Mouse (Mus musculus) lung, embryonic 15.5 days (tissue): ENCODE results near the gene Gm21970. TPM values are rescaled to one million over a fixed set of nuclear protein-coding genes. Genes with fewer than 3 reads are reported as not detected.

Source experiments
- ATAC-seq: fragments of 200-750 bp; cut with Nextera tagmentation; 2 replicates; pipeline ENCODE4 v1.8.0; 2017; ENCODE audit warnings: moderate number of reproducible peaks, borderline replicate concordance; ENCODE audit not compliant: low FRiP score, low TSS enrichment; ENCODE audit errors: extremely low read depth
- H3K27ac ChIP-seq: fragments of 300-500 bp; sonication (generic); 2 replicates; pipeline ENCODE4 v1.5.1; 2015; ENCODE audit warnings: moderate library complexity, mild to moderate bottlenecking, inconsistent platforms
- H3K27me3 ChIP-seq: fragments of 300-500 bp; sonication (generic); 2 replicates; pipeline ENCODE4 v1.6.1; 2015; ENCODE audit warnings: inconsistent platforms
- H3K36me3 ChIP-seq: fragments of 300-500 bp; sonication (generic); 2 replicates; pipeline ENCODE4 v1.6.1; 2015; ENCODE audit warnings: inconsistent platforms
- H3K4me1 ChIP-seq: fragments of 300-500 bp; sonication (generic); 2 replicates; pipeline ENCODE4 v1.6.1; 2015; ENCODE audit warnings: inconsistent platforms
- H3K4me2 ChIP-seq: fragments of 300-500 bp; sonication (generic); 2 replicates; pipeline ENCODE4 v1.6.1; 2015; ENCODE audit warnings: inconsistent platforms, mild to moderate bottlenecking, moderate library complexity
- H3K4me3 ChIP-seq: fragments of 300-500 bp; sonication (generic); 2 replicates; pipeline ENCODE4 v1.5.1; 2015; ENCODE audit warnings: mild to moderate bottlenecking, inconsistent platforms
- H3K9ac ChIP-seq: fragments of 300-500 bp; sonication (generic); 2 replicates; pipeline ENCODE4 v1.6.1; 2015; ENCODE audit warnings: inconsistent platforms
- H3K9me3 ChIP-seq: fragments of 300-500 bp; sonication (generic); 2 replicates; pipeline ENCODE4 v1.6.1; 2016; ENCODE audit warnings: inconsistent platforms
- WGBS: fragments of 180-500 bp; shearing (Covaris S2); methylation state at CpG from one replicate; pipeline ENCODE4 v1.1.7; 2015; 5-methylcytosine and 5-hydroxymethylcytosine counted together
- polyA plus RNA-seq: library from polyadenylated mRNA; unstranded; fragments of >200 nt; fragmentation: Nextera tagmentation; extraction: Ambion mirVana; gene quantifications from 2 replicates; pipeline ENCODE4 v1.2.1, GENCODE M21; 2015

Gm21970 gene
- polyA plus RNA-seq, 1 experiment from 2014 or later = not detected

DNA sequence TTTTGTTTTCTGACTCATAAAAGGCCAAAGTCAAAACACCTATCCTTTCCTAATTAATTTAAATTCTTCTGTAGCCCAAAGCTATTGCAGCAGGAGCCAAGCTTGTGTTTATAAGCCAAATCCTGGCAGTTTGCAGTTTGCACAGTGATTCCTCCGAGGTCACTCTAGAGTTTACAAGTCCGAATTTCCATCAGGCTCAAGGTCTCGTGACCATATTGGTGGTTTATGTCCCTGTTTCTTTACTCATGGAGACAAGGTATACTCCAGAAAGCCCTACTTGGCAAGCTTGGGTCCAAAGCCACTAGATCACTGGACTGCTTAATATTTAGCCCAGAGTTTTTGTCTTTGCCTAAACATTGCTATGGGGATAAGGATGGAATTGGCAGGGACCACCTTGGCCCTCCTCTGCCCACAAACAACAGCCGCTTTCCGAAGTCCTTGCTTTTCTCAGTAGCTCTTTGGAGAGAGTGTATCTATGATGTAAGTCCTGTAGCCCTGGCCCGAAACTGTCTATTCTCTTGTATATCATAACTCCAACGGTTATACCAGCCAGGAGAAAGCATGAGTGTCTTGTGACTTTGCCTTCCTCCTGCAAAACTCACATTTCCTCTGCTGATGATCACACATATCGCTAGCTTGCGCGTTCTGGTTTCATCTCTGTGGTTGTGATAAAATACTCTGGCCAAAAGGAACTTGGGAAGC is 5.0 kb upstream of the Gm21970 start:
- no peak for ATAC-seq
- H3K36me3 ChIP-seq = peaks cover 48% of the 10 kb centered on the region
- H3K9me3 ChIP-seq = no peaks in the 10 kb centered on the region
- 90% methylated on average over 10 of the region's 10 CpGs for WGBS
- no peak overlapping the region for H3K4me3 ChIP-seq
- no peak overlapping the region for H3K4me2 ChIP-seq
- no peak overlapping the region for H3K9ac ChIP-seq
- no peak overlapping the region for H3K27ac ChIP-seq
- H3K4me1 ChIP-seq = 0 out of 2 replicates have a peak, but pooled peaks cover 3% of the 10 kb centered on the region
- no peaks in the 10 kb centered on the region for H3K27me3 ChIP-seq

DNA sequence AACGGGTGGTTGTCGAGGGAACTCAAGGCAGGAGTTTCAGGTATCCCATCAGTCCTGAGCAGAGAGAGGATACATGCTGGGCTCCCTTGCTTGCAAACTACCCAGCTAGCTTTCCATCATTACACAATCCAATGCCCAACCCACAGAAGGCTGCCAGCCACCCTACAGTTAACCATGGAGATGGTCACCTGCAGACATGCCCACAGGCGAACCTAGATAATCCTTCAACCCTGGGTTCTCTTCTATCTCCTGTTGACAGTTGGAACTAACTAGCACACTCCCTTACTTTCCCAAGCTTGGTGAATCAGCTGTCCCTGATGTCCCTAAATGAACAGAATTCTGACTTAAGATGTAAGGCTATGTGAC is 4.4 kb upstream of the Gm21970 start:
- ATAC-seq = no peak
- Histone ChIP-seq H3K27ac (no peak overlapping the region), H3K36me3 (peaks cover 52% of the 10 kb centered on the region), H3K4me2 (no peak overlapping the region), H3K4me3 (no peak overlapping the region), H3K27me3 (no peaks in the 10 kb centered on the region), H3K9me3 (no peaks in the 10 kb centered on the region), H3K4me1 (0 out of 2 replicates have a peak, but pooled peaks cover 3% of the 10 kb centered on the region), H3K9ac (no peak overlapping the region)
- 82% methylated on average over 3 of the region's 3 CpGs for WGBS

DNA sequence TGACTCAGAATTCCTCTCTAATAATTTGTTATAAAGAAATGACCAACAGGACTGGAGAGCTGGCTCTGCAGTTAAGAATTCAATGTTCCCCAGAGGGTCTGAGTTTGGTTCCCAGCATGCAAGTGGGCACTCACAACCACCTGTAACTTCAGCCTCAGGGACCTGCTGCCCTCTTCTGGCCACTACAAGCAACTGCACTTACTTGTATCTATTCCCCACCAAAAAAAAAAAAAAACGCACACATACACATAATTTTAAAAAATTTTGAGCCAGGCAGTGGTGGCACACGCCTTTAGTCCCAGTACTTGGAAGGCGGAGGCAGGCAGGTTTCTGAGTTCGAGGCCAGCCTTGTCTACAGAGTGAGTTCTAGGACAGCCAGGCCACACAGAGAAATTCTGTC is 1.4 kb upstream of the Gm21970 start:
- no peak overlapping the region for H3K4me3 ChIP-seq
- no peak overlapping the region for H3K27ac ChIP-seq
- H3K4me2 ChIP-seq = no peak overlapping the region
- H3K4me1 ChIP-seq = 0 out of 2 replicates have a peak, but pooled peaks cover 3% of the 10 kb centered on the region
- no peaks in the 10 kb centered on the region for H3K9me3 ChIP-seq
- no peak for ATAC-seq
- H3K27me3 ChIP-seq = no peaks in the 10 kb centered on the region
- H3K9ac ChIP-seq = no peak overlapping the region
- WGBS = 92% methylated on average over 4 of the region's 4 CpGs
- H3K36me3 ChIP-seq = peaks cover 68% of the 10 kb centered on the region

DNA sequence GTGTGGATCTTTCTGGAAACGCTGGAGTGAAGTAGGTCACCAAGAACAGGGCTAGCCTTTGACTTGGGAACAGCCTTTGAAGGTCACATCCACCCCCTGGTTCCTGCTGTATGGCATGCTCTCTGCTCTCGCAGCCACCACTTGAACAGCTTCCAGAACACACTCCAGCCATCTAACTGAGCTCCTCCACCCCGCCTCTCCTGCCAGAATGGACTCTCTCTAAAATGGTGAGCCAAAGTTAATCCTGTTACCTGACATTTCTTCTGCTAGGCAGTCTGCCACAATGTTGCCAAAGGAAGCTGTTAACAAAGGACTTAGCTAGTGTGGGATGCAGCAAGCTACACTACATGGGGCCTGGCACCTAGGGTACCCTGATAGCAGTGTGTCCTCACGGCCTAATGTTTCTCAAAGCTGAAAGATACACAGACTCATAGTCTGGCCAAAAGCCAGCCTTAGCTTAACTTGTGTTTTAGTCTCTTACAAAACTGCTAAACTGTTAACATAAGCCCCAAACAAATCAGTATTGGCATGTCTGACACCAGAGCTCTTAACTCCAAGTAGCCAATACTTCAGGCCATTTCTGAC is 3.4 kb downstream of the Gm21970 start:
- Histone ChIP-seq H3K9me3 (no peaks in the 10 kb centered on the region), H3K4me1 (no peaks in the 10 kb centered on the region), H3K27me3 (no peaks in the 10 kb centered on the region), H3K4me2 (no peak overlapping the region), H3K36me3 (peaks cover 42% of the 10 kb centered on the region), H3K27ac (no peak overlapping the region), H3K4me3 (no peak overlapping the region), H3K9ac (no peak overlapping the region)
- no peak for ATAC-seq
- WGBS = 66% methylated on average over 4 of the region's 4 CpGs

DNA sequence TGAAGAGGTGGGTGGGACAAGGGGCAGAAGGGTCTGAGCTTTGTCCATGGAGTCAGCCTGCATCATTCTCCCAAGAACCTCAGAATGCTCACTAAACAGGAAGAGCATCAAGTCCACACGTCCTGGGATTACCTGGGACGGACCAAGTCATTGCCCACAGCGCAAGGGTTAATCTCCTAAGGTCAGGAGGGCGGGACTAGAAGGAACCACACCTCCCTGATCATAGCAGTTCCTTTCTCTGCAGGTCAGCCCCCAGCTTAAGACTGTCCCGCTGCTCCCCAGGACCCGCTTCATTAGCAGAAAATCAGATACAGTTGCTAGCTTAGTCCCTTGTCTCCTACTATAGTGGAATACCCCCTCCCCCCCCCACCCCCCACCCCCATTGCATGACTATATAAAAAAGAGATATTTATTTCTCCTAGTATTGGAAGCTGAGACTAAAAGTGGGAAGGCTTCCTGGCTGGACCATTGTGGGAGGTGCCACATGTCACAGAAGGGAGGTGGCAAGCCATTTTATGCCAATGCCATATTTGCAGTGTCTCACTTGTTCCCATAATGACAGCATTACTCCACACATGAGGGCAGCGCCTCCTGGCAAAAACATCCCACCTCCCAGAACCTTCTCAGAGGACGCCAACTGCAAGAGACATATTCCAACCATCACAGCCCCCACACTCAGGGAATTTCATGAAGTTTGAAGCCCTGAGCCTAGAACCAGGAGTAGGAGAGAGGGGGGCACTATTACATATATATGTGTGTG is 4.3 kb downstream of the Gm21970 start:
- Histone ChIP-seq H3K36me3 (peaks cover 38% of the 10 kb centered on the region), H3K4me2 (no peak overlapping the region), H3K27me3 (no peaks in the 10 kb centered on the region), H3K4me1 (no peaks in the 10 kb centered on the region), H3K9ac (no peak overlapping the region), H3K9me3 (no peaks in the 10 kb centered on the region), H3K27ac (no peak overlapping the region), H3K4me3 (no peak overlapping the region)
- no peak for ATAC-seq
- 65% methylated on average over 8 of the region's 8 CpGs for WGBS

DNA sequence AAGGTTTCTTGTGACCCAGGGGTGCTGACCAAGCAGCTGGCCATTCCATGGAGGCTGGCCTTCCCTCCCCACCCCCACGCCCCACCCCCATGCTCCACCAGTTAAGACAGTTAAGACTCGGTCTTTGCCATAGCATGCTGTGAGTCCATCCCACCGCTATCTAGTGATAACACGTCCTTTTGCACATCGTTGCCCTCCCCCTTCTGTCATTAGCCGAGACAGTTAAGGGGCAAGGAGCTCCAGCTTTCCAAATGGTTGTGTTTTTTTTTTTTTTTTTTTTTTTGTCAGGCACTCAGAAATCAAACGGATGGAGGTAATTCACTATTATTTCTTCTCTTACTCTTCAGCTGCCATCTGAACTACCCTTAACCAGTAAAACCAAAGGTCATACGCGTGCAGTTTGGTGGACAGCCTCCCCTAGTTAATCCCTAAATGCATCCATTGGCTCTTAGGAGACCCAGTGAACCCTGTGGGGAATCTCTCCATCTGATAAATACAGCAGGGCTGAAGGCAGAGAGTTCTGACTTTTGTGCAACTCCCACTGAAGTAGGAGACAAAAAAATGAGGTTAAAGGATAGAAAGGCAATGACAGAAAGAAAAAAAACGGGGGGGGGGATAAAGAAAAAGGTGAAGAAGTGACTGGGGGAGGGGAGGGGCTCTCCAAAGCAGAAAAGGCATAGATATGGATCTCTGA is 5.5 kb downstream of the Gm21970 start:
- no peak for ATAC-seq
- H3K4me2 ChIP-seq = no peak overlapping the region
- no peaks in the 10 kb centered on the region for H3K27me3 ChIP-seq
- 54% methylated on average over 10 of the region's 10 CpGs for whole genome bisulfite sequencing
- no peak overlapping the region for H3K4me3 ChIP-seq
- H3K4me1 ChIP-seq = no peaks in the 10 kb centered on the region
- no peak overlapping the region for H3K27ac ChIP-seq
- H3K9me3 ChIP-seq = no peaks in the 10 kb centered on the region
- H3K36me3 ChIP-seq = peaks cover 32% of the 10 kb centered on the region
- no peak overlapping the region for H3K9ac ChIP-seq

DNA sequence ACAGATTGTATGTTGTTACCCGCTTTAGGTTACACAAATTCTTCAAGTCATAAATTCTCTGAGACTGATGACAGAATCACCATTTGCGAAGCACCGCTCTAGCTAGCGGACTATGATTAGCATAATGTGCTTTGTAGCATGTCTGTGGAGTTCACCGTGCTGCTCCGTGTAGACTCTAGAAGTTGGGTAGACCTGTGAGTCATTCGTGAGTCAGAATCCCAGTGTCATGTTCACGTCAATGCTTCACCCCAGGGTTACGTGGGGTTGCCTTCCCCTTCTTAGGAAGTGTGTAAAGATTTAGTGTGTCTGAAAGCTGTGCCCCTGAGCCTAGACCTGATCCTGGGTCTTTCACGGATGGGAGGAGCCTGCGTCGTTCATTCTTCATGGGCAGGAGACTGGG is 6.5 kb downstream of the Gm21970 start:
- H3K27me3 ChIP-seq = no peaks in the 10 kb centered on the region
- H3K9me3 ChIP-seq = no peaks in the 10 kb centered on the region
- H3K27ac ChIP-seq = no peak overlapping the region
- peaks cover 23% of the 10 kb centered on the region for H3K36me3 ChIP-seq
- no peaks in the 10 kb centered on the region for H3K4me1 ChIP-seq
- no peak overlapping the region for H3K4me3 ChIP-seq
- WGBS = 89% methylated on average over 12 of the region's 12 CpGs
- H3K9ac ChIP-seq = no peak overlapping the region
- no peak for ATAC-seq
- no peak overlapping the region for H3K4me2 ChIP-seq

DNA sequence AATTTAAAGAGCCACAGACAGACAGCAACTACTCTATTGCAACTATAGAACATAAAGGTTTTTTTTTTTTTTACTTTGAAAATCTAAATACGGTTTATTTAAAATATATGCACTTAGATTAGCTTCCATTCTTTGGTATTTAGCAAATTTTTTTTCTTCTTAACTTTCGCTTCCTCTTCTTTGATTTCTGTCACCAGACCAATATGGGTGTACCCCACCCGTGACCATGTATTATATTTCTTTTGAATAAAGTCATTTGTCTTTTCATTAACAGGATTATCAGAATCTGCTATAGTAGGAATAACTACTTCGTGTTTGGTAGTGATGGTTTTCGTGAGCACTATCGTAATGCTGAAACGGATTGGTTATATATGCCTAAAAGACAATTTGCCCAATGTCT is 7.4 kb downstream of the Gm21970 start:
- 91% methylated on average over 7 of the region's 7 CpGs for WGBS
- no peak for ATAC-seq

DNA sequence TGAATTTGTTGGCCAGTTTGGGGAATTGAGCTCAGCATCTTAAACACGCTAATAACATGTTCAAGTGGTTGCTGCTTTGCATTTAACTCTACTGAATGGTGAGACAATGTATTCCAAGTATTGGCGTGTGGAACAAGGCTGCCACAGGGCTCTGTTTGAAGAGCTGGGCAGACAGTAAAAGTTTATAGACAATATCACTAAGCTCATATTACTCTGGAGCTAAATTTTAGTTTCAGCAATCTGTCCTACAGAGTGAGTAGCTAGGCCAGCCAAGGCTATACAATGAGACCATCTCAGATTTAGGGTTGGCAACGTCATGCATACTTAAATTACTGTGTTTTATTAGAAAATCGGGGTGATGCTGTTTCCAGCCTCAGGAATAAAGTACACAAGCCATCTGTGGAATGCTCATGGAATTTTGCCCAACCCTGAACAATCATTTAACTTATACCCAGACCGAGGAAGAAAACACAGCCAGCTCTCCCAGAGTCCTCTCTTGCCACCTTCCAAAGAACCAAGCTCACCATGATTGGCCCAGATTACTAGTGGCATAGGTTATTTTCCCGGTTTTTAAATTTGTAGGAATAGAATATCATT is 10.1 kb downstream of the Gm21970 start:
- H3K4me1 ChIP-seq = peaks cover 6% of the 10 kb centered on the region; the same call in 1 of the 2 replicates
- WGBS = 79% methylated on average over 6 of the region's 6 CpGs
- no peaks in the 10 kb centered on the region for H3K27me3 ChIP-seq
- H3K4me2 ChIP-seq = no peak overlapping the region
- no peak overlapping the region for H3K27ac ChIP-seq
- H3K9ac ChIP-seq = no peak overlapping the region
- ATAC-seq = no peak
- peaks cover 20% of the 10 kb centered on the region for H3K36me3 ChIP-seq
- no peak overlapping the region for H3K4me3 ChIP-seq
- H3K9me3 ChIP-seq = no peaks in the 10 kb centered on the region

More for the DNA sequence above, 7.4 kb downstream of the Gm21970 start:
- H3K4me3 ChIP-seq = no peak overlapping the region
- H3K4me2 ChIP-seq = no peak overlapping the region
- no peaks in the 10 kb centered on the region for H3K4me1 ChIP-seq
- no peaks in the 10 kb centered on the region for H3K27me3 ChIP-seq
- no peaks in the 10 kb centered on the region for H3K9me3 ChIP-seq
- no peak overlapping the region for H3K27ac ChIP-seq
- peaks cover 21% of the 10 kb centered on the region for H3K36me3 ChIP-seq
- no peak overlapping the region for H3K9ac ChIP-seq

DNA sequence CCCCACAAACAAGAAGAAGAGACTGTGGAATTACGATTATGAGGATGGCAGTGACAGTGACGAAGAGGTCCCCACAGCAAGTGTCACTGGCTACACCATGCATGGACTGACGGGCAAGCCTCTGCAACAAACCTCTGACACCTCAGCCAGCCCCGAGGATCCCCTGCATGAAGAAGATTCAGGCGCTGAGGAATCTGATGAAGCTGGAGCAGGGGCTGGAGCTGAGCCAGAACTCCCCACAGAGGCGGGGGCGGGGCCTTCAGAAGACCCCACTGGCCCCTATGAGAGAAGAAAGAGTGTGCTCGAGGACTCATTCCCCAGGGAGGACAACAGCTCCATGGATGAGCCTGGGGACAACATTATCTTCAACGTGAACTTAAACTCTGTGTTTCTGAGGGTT is 12.3 kb downstream of the Gm21970 start:
- ATAC-seq = no peak
- H3K27ac ChIP-seq = no peak overlapping the region
- no peak overlapping the region for H3K4me3 ChIP-seq
- no peaks in the 10 kb centered on the region for H3K9me3 ChIP-seq
- peaks cover 17% of the 10 kb centered on the region for H3K36me3 ChIP-seq
- 61% methylated on average over 9 of the region's 9 CpGs for WGBS
- H3K27me3 ChIP-seq = no peaks in the 10 kb centered on the region
- peaks cover 19% of the 10 kb centered on the region for H3K4me1 ChIP-seq
- H3K4me2 ChIP-seq = no peak overlapping the region
- H3K9ac ChIP-seq = no peak overlapping the region

DNA sequence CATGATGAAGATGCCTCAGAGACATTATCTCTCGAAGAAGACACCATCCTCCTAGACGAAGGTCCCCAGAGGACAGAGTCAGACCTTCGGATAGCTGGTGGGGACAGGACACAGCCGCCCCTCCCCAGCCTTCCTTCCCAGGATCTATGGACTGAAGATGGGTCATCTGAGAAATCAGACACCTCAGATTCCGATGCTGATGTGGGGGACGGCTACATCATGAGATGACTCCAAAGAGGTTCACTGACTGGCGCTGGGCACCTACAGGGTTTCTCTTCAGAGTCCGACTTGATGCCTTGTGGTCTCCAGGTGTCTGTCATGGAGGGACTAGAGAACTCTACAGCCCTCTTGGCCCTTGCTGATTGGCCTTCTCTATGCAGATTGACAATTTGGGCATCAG is 12.7 kb downstream of the Gm21970 start:
- 89% methylated on average over 8 of the region's 8 CpGs for WGBS
- H3K36me3 ChIP-seq = peaks cover 17% of the 10 kb centered on the region
- H3K27me3 ChIP-seq = no peaks in the 10 kb centered on the region
- no peak overlapping the region for H3K4me2 ChIP-seq
- no peak for ATAC-seq
- H3K9ac ChIP-seq = no peak overlapping the region
- no peak overlapping the region for H3K27ac ChIP-seq
- H3K9me3 ChIP-seq = no peaks in the 10 kb centered on the region
- H3K4me1 ChIP-seq = peaks cover 19% of the 10 kb centered on the region
- no peak overlapping the region for H3K4me3 ChIP-seq
